Mouse (Mus musculus) embryonic facial prominence, embryonic 12.5 days (tissue): ENCODE measurements around the gene Grin2a. TPM values are rescaled to one million over a fixed set of nuclear protein-coding genes. Genes with fewer than 3 reads are reported as not detected.

Source experiments
- ATAC-seq: fragments of 200-750 bp; cut with Nextera tagmentation; 2 replicates; pipeline ENCODE4 v1.8.0; 2017; ENCODE audit not compliant: insufficient number of reproducible peaks, insufficient read depth, low FRiP score, low TSS enrichment
- H3K27ac ChIP-seq: fragments of 300-500 bp; sonication (generic); 2 replicates; pipeline ENCODE4 v1.5.1; 2016; ENCODE audit warnings: mild to moderate bottlenecking
- H3K27me3 ChIP-seq: fragments of 300-500 bp; sonication (generic); 2 replicates; pipeline ENCODE4 v1.6.1; 2016; ENCODE audit warnings: mild to moderate bottlenecking, moderate library complexity
- H3K36me3 ChIP-seq: fragments of 300-500 bp; sonication (generic); 2 replicates; pipeline ENCODE4 v1.6.1; 2016; ENCODE audit warnings: mild to moderate bottlenecking
- H3K4me1 ChIP-seq: fragments of 300-500 bp; sonication (generic); 2 replicates; pipeline ENCODE4 v1.6.1; 2016
- H3K4me2 ChIP-seq: fragments of 300-500 bp; sonication (generic); replicated peaks from 2 replicates; pipeline ENCODE4 v1.6.1; 2016; ENCODE audit warnings: mild to moderate bottlenecking, moderate library complexity
- H3K4me3 ChIP-seq: fragments of 300-500 bp; sonication (generic); 2 replicates; pipeline ENCODE4 v1.5.1; 2016; ENCODE audit warnings: mild to moderate bottlenecking
- H3K9ac ChIP-seq: fragments of 300-500 bp; sonication (generic); 2 replicates; pipeline ENCODE4 v1.6.1; 2016; ENCODE audit warnings: mild to moderate bottlenecking, moderate library complexity
- H3K9me3 ChIP-seq: fragments of 300-500 bp; sonication (generic); 2 replicates; pipeline ENCODE4 v1.6.1; 2016; ENCODE audit warnings: mild to moderate bottlenecking, moderate library complexity
- WGBS: fragments of 180-500 bp; shearing (Covaris S2); methylation state at CpG from one replicate; pipeline ENCODE4 v1.1.7; 2016; 5-methylcytosine and 5-hydroxymethylcytosine counted together
- polyA plus RNA-seq: library from polyadenylated mRNA; unstranded; fragments of >200 nt; fragmentation: Nextera tagmentation; extraction: Ambion mirVana; gene quantifications from 2 replicates; pipeline ENCODE4 v1.2.1, GENCODE M21; 2016

Gene Grin2a
- polyA plus RNA-seq, 1 experiment from 2014 or later, result 1.3 TPM

DNA sequence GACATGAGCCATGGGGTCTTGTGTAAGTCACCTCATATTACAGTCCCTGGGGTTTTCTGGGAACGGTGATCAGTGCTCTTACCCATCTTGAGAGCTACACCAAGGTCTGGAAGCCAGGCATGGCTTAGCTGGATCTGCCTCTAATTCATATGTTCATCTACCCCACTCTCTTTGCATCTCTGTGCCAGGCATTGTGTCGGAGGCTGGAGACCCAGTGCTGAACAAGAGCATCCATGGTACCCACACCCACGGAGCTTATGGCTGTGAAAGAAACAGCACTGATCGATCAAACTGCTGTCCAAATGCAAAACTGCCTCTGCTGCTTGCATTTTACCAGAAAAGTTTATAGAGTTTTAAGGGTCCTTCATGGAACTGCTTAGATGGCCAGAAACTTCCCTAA, 209.5 kb downstream of the Grin2a start:
- ATAC-seq, result no peak
- Histone ChIP-seq H3K4me1 (no peaks in the 10 kb centered on the region), H3K4me2 (no peak overlapping the region), H3K27ac (no peak overlapping the region), H3K27me3 (no peaks in the 10 kb centered on the region), H3K9me3 (no peaks in the 10 kb centered on the region), H3K4me3 (no peak overlapping the region), H3K9ac (no peak overlapping the region), H3K36me3 (no peaks in the 10 kb centered on the region)
- WGBS, result 86% methylated on average over 4 of the region's 4 CpGs

DNA sequence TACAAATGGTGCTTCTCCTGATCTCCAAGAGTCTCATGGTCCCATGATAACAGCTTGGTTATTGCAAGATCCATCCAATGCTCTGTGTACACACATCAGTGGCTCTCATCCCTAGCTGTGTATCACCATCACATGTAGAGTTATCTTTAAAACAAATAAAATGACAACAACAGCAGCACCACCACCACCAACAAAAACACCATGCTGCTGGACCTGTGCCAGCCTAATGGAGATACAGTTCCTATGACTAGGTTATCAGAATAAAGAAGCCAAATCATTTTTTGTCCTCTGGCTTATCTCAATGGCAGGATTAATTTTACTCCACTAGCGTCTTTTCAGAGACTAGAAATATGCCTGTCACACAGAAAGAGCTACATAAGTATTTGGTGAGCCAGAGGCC, 226.4 kb downstream of the Grin2a start:
- Histone ChIP-seq H3K9me3 (no peaks in the 10 kb centered on the region), H3K27ac (no peak overlapping the region), H3K36me3 (no peaks in the 10 kb centered on the region), H3K4me1 (no peaks in the 10 kb centered on the region), H3K27me3 (no peaks in the 10 kb centered on the region), H3K9ac (no peak overlapping the region), H3K4me2 (no peak overlapping the region), H3K4me3 (no peak overlapping the region)
- WGBS, result 80% methylated on average over 1 of the region's 1 CpGs
- no peak for ATAC-seq

DNA sequence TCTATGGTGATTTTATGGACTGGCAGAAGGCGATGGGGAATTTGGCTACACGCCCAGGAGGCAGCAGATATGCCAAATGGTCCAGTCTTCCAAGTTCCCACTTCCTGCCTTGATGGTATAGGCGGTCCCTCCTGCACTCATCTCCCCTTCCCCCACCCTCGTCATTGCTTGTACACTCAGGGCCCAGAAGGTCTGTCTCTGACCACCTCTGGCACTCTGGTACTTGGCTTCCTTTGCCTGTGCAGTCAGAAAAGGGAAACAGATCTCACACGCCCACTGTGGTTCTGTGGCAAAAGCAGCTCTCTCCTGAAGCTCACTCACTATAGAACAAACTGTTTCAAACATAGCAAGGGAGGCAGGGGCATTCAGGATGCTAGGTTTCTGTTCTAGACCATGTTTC, 227.0 kb downstream of the Grin2a start:
- ATAC-seq, result no peak
- no peak overlapping the region for H3K9ac ChIP-seq
- H3K9me3 ChIP-seq, result no peaks in the 10 kb centered on the region
- H3K36me3 ChIP-seq, result no peaks in the 10 kb centered on the region
- H3K4me1 ChIP-seq, result no peaks in the 10 kb centered on the region
- H3K27ac ChIP-seq, result no peak overlapping the region
- H3K4me2 ChIP-seq, result no peak overlapping the region
- no peaks in the 10 kb centered on the region for H3K27me3 ChIP-seq
- no peak overlapping the region for H3K4me3 ChIP-seq
- WGBS, result 80% methylated on average over 5 of the region's 5 CpGs

DNA sequence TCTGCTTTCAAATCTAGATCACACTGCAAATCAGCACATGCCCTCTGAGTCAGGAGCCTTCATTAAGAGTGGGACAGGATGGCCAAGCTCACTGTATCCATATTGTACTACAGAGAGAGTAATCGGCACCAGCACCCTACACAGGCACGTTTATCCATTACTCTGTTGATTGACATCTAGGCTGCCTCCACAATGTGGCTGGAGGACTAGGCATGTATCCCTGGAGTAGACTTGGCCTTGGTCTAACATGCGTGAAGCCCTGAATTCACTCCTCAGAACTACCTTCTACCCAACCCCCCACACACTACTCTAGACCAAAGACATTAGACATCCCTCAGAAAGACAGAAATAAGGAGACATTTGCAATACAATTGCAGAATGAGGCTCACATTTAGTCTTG, 227.4 kb downstream of the Grin2a start:
- H3K9ac ChIP-seq, result no peak overlapping the region
- no peaks in the 10 kb centered on the region for H3K36me3 ChIP-seq
- no peak for ATAC-seq
- 88% methylated on average over 3 of the region's 3 CpGs for WGBS
- H3K4me2 ChIP-seq, result no peak overlapping the region
- no peak overlapping the region for H3K4me3 ChIP-seq
- H3K27ac ChIP-seq, result no peak overlapping the region
- no peaks in the 10 kb centered on the region for H3K4me1 ChIP-seq
- H3K9me3 ChIP-seq, result no peaks in the 10 kb centered on the region
- no peaks in the 10 kb centered on the region for H3K27me3 ChIP-seq

- H3K4me2 ChIP-seq, result no peak overlapping the region
- no peak for ATAC-seq
- no peaks in the 10 kb centered on the region for H3K4me1 ChIP-seq
- no peaks in the 10 kb centered on the region for H3K27me3 ChIP-seq
- no peaks in the 10 kb centered on the region for H3K36me3 ChIP-seq
- no peaks in the 10 kb centered on the region for H3K9me3 ChIP-seq
- H3K9ac ChIP-seq, result no peak overlapping the region
- WGBS, result 75% methylated on average over 2 of the region's 2 CpGs
- H3K27ac ChIP-seq, result no peak overlapping the region
- no peak overlapping the region for H3K4me3 ChIP-seq
Observed at GRCm38 (mm10) chr16:9764086-9764485, 231.3 kb downstream of the Grin2a start.

DNA sequence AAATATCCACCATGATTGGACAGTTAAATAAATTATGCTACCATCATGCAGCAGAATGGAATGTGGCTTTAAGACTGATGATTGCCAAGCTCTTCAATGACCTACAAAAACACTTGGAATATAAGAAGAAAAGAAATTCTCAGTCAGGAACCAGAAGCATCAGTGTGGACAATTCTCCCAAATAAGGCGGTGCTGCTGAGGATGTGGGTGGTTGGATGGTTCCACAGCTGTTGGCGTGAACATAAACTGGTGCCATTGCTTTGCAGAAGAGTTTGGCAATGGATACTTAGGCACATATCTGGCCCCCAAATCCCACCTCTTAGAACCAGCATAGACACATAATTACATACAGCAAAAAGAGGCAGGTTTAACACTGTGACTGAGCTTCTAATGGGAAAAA, 235.0 kb downstream of the Grin2a start:
- Histone ChIP-seq H3K36me3 (no peaks in the 10 kb centered on the region), H3K4me3 (no peak overlapping the region)

DNA sequence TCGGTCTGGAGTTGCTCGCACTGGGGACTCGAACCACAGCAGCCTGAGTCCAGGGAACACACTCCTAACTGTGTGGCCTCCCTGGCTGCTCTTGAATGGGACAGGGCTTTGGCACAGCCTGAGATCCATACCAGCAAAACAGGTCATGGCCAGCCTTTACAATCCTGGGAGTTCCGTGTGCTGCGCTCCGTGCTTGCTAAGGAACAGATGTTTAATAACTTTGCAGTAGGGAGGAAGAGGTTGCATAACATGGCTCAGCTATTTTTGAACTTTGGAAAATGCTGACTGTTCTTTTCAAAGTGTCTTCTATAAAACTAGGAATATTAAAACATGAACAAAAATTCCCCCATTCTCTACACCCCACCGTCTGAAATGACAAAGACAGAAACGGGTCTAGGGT, 238.5 kb downstream of the Grin2a start:
- Histone ChIP-seq H3K36me3 (no peaks in the 10 kb centered on the region), H3K4me3 (no peak overlapping the region), H3K4me2 (no peak overlapping the region), H3K4me1 (no peaks in the 10 kb centered on the region), H3K27ac (no peak overlapping the region), H3K9ac (no peak overlapping the region), H3K9me3 (no peaks in the 10 kb centered on the region), H3K27me3 (no peaks in the 10 kb centered on the region)
- no peak for ATAC-seq
- WGBS, result 80% methylated on average over 8 of the region's 8 CpGs

More for the DNA sequence above, 235.0 kb downstream of the Grin2a start:
- ATAC-seq, result no peak
- Histone ChIP-seq H3K4me2 (no peak overlapping the region), H3K4me1 (no peaks in the 10 kb centered on the region), H3K9ac (no peak overlapping the region), H3K27me3 (no peaks in the 10 kb centered on the region), H3K9me3 (no peaks in the 10 kb centered on the region), H3K27ac (no peak overlapping the region)
- 93% methylated on average over 2 of the region's 2 CpGs for WGBS

DNA sequence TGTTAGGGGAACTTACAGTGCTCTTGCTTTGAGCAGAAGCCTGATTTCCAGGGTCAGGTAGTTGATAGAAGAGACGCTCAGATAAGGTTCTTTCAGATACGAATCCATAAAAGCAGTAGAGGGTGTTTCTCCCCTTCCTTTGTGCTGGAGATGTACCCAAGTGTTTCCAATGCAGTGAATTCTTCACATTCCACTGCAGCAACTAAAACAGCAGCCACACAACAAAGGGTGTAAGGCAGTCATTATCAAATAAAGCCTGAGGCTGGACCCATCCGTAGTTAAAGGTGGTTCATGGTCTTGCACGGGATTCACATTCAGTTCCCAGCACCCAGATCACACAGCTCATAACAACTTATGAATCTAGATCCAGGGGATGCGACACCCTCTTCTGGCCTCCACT, 241.3 kb downstream of the Grin2a start:
- no peak for ATAC-seq
- Histone ChIP-seq H3K4me1 (no peaks in the 10 kb centered on the region), H3K27ac (no peak overlapping the region), H3K4me2 (no peak overlapping the region), H3K36me3 (no peaks in the 10 kb centered on the region), H3K4me3 (no peak overlapping the region), H3K9me3 (no peaks in the 10 kb centered on the region), H3K9ac (no peak overlapping the region), H3K27me3 (no peaks in the 10 kb centered on the region)
- 87% methylated on average over 5 of the region's 5 CpGs for WGBS

GRCm38 (mm10) chr16:9753045-9753444, 242.3 kb downstream of the Grin2a start:
- Histone ChIP-seq H3K4me3 (no peak overlapping the region), H3K9ac (no peak overlapping the region), H3K27me3 (no peaks in the 10 kb centered on the region), H3K27ac (no peak overlapping the region), H3K4me1 (no peaks in the 10 kb centered on the region), H3K36me3 (no peaks in the 10 kb centered on the region), H3K4me2 (no peak overlapping the region), H3K9me3 (no peaks in the 10 kb centered on the region)
- ATAC-seq, result no peak
- 91% methylated on average over 9 of the region's 9 CpGs for WGBS

GRCm38 (mm10) chr16:9752600-9752999, 242.8 kb downstream of the Grin2a start:
- 84% methylated on average over 8 of the region's 8 CpGs for WGBS
- Histone ChIP-seq H3K36me3 (no peaks in the 10 kb centered on the region), H3K9me3 (no peaks in the 10 kb centered on the region), H3K4me2 (no peak overlapping the region), H3K4me3 (no peak overlapping the region), H3K27ac (no peak overlapping the region), H3K9ac (no peak overlapping the region), H3K27me3 (no peaks in the 10 kb centered on the region), H3K4me1 (no peaks in the 10 kb centered on the region)
- ATAC-seq, result no peak

- no peak overlapping the region for H3K27ac ChIP-seq
- no peak overlapping the region for H3K9ac ChIP-seq
- no peaks in the 10 kb centered on the region for H3K27me3 ChIP-seq
- no peak overlapping the region for H3K4me2 ChIP-seq
- 72% methylated on average over 11 of the region's 11 CpGs for WGBS
- no peaks in the 10 kb centered on the region for H3K9me3 ChIP-seq
- H3K4me3 ChIP-seq, result no peak overlapping the region
- no peaks in the 10 kb centered on the region for H3K4me1 ChIP-seq
- no peaks in the 10 kb centered on the region for H3K36me3 ChIP-seq
- ATAC-seq, result no peak
Observed at GRCm38 (mm10) chr16:9751045-9751569, 244.3 kb downstream of the Grin2a start.

DNA sequence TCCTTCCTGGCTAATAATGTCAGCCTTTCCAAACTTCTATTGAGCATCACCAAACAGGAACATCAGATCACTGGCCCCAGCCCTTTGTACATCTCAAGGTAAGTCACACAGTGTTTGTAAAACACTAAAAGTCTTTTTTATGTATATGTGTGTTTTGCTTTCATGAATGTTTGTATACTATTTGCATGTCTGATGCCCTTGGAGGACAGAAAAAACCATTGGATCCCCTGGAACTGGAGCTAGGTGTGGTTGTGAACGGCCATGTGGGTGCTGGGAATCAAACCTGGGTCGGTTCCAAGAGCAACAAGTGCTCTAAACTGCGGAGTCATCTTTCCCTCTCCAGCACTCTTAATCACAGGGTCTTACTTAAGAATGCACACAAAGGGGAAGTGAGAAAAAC, 245.7 kb downstream of the Grin2a start:
- Histone ChIP-seq H3K4me1 (no peaks in the 10 kb centered on the region), H3K4me3 (no peak overlapping the region), H3K4me2 (no peak overlapping the region), H3K27me3 (no peaks in the 10 kb centered on the region), H3K9me3 (no peaks in the 10 kb centered on the region), H3K27ac (no peak overlapping the region), H3K36me3 (no peaks in the 10 kb centered on the region), H3K9ac (no peak overlapping the region)
- ATAC-seq, result no peak
- WGBS, result 88% methylated on average over 3 of the region's 3 CpGs

DNA sequence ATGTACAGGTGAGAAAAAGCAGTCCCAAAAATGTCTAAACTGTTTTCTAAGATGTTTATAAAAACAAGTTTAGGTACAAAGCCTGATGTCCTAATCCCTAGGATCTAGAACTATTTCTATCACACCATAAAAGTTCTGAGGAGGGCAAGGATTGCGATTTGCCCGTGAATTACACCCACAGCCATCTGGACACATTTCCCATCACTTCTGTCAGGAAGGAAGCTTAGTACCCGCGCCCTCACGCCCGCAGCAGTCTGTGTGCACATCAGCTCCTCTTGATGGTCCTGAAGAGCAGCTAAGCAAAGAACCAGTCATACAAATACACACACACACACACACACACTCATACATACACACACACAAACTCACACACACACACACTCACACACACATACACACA, 252.9 kb downstream of the Grin2a start:
- Histone ChIP-seq H3K9ac (no peak overlapping the region), H3K9me3 (no peaks in the 10 kb centered on the region), H3K4me3 (no peak overlapping the region), H3K4me2 (no peak overlapping the region), H3K27me3 (no peaks in the 10 kb centered on the region), H3K27ac (no peak overlapping the region), H3K36me3 (no peaks in the 10 kb centered on the region), H3K4me1 (no peaks in the 10 kb centered on the region)
- 90% methylated on average over 6 of the region's 6 CpGs for WGBS
- no peak for ATAC-seq
